Mouse (Mus musculus) liver, embryonic 16.5 days (tissue): Measurements from ENCODE around the gene Rce1. TPM values are rescaled to one million over a fixed set of nuclear protein-coding genes. Genes with fewer than 3 reads are reported as not detected.

Experiments
- ATAC-seq: fragments of 200-750 bp; cut with Nextera tagmentation; 2 replicates; pipeline ENCODE4 v1.8.0; 2017; ENCODE audit warnings: low read depth, mild to moderate bottlenecking, moderate number of reproducible peaks, moderate library complexity
- H3K27ac ChIP-seq: fragments of 300-500 bp; sonication (generic); 2 replicates; pipeline ENCODE4 v1.5.1; 2014; ENCODE audit warnings: mild to moderate bottlenecking, low read length
- H3K27me3 ChIP-seq: fragments of 300-500 bp; sonication (generic); 2 replicates; pipeline ENCODE4 v1.6.1; 2014; ENCODE audit warnings: low read depth, low read length, mixed read lengths; ENCODE audit not compliant: control insufficient read depth, insufficient read depth
- H3K36me3 ChIP-seq: fragments of 300-500 bp; sonication (generic); 2 replicates; pipeline ENCODE4 v1.6.1; 2014; ENCODE audit warnings: mild to moderate bottlenecking; ENCODE audit not compliant: control insufficient read depth, insufficient read depth
- H3K4me1 ChIP-seq: fragments of 300-500 bp; sonication (generic); 2 replicates; pipeline ENCODE4 v1.6.1; 2014; ENCODE audit warnings: low read depth, low read length, mixed read lengths; ENCODE audit not compliant: control insufficient read depth
- H3K4me2 ChIP-seq: fragments of 300-500 bp; sonication (generic); 2 replicates; pipeline ENCODE4 v1.6.1; 2014; ENCODE audit warnings: low read depth, low read length, mixed read lengths
- H3K4me3 ChIP-seq: fragments of 300-500 bp; sonication (generic); 2 replicates; pipeline ENCODE4 v1.5.1; 2014; ENCODE audit warnings: low read depth, mild to moderate bottlenecking, low read length
- H3K9ac ChIP-seq: fragments of 300-500 bp; sonication (generic); 2 replicates; pipeline ENCODE4 v1.6.1; 2014; ENCODE audit warnings: low read depth, low read length
- H3K9me3 ChIP-seq: fragments of 300-500 bp; sonication (generic); replicated peaks from 2 replicates; pipeline ENCODE4 v1.6.1; 2016; ENCODE audit warnings: low read length; ENCODE audit not compliant: control insufficient read depth
- WGBS: fragments of 180-500 bp; shearing (Covaris S2); extraction: QIAGEN DNeasy Blood & Tissue Kit; methylation state at CpG from one replicate; pipeline ENCODE4 v1.1.7; 2014; ENCODE audit not compliant: insufficient replicate concordance; 5-methylcytosine and 5-hydroxymethylcytosine counted together
- polyA plus RNA-seq: library from polyadenylated mRNA; unstranded; fragments of >200 nt; fragmentation: Nextera tagmentation; extraction: Ambion mirVana; gene quantifications from 2 replicates; pipeline ENCODE4 v1.2.1, GENCODE M21; 2015

Gene Rce1
- polyA plus RNA-seq, 1 experiment from 2014 or later, result 23.5 TPM

- H3K9ac ChIP-seq, result peak within 1 kb of the TSS; percentile 63
- peak; percentile 84 for ATAC-seq
- WGBS, result under 1% methylated on average over 85 of the region's 87 CpGs
- peaks cover 19% of the 10 kb centered on the region for H3K4me1 ChIP-seq
- no peaks in the 10 kb centered on the region for H3K9me3 ChIP-seq
- H3K36me3 ChIP-seq, result peaks cover 9% of the 10 kb centered on the region
- peak within 1 kb of the TSS; percentile 94 for H3K4me2 ChIP-seq
- peaks cover 12% of the 10 kb centered on the region for H3K27me3 ChIP-seq
- peak within 1 kb of the TSS; percentile 65 for H3K4me3 ChIP-seq
- no peak within 1 kb of the TSS for H3K27ac ChIP-seq
These were observed 10.0 kb downstream of the Rce1 start, which contains the start of gene Lrfn4 for GRCm38 (mm10) chr19:4615151-4616093. Lrfn4 (minus strand) TSS chr19:4615667.

GRCm38 (mm10) chr19:4614305-4615150 lies 10.9 kb downstream of the Rce1 start:
- H3K27ac ChIP-seq, result no peak overlapping the region

GRCm38 (mm10) chr19:4613464-4614304 lies 11.8 kb downstream of the Rce1 start:
- H3K4me3 ChIP-seq, result no peak overlapping the region
- 88% methylated on average over 33 of the region's 33 CpGs for WGBS

More at GRCm38 (mm10) chr19:4614305-4615150, 10.9 kb downstream of the Rce1 start:
- peaks cover 12% of the 10 kb centered on the region for H3K27me3 ChIP-seq
- H3K4me1 ChIP-seq, result peaks cover 19% of the 10 kb centered on the region
- peak overlapping the region; percentile 63 for H3K9ac ChIP-seq
- no peaks in the 10 kb centered on the region for H3K9me3 ChIP-seq
- H3K36me3 ChIP-seq, result peaks cover 7% of the 10 kb centered on the region
- H3K4me3 ChIP-seq, result peak overlapping the region; percentile 65
- peak overlapping the region; percentile 94 for H3K4me2 ChIP-seq
- ATAC-seq, result no peak
- 29% methylated on average over 37 of the region's 49 CpGs for WGBS

GRCm38 (mm10) chr19:4612181-4612961 lies 13.1 kb downstream of the Rce1 start:
- Histone ChIP-seq H3K9ac (no peak overlapping the region), H3K4me2 (no peak overlapping the region), H3K27me3 (peaks cover 12% of the 10 kb centered on the region), H3K4me1 (peaks cover 19% of the 10 kb centered on the region), H3K4me3 (no peak overlapping the region), H3K9me3 (no peaks in the 10 kb centered on the region), H3K27ac (no peak overlapping the region), H3K36me3 (no peaks in the 10 kb centered on the region)
- 81% methylated on average over 19 of the region's 19 CpGs for WGBS
- no peak for ATAC-seq

More at GRCm38 (mm10) chr19:4613464-4614304, 11.8 kb downstream of the Rce1 start:
- Histone ChIP-seq H3K4me1 (peaks cover 19% of the 10 kb centered on the region), H3K27ac (no peak overlapping the region), H3K27me3 (peaks cover 12% of the 10 kb centered on the region), H3K36me3 (no peaks in the 10 kb centered on the region; the same call in 1 of the 2 replicates), H3K9ac (no peak overlapping the region), H3K9me3 (no peaks in the 10 kb centered on the region), H3K4me2 (no peak overlapping the region)
- no peak for ATAC-seq

- Histone ChIP-seq H3K4me2 (no peak overlapping the region), H3K9ac (no peak overlapping the region), H3K4me1 (peaks cover 8% of the 10 kb centered on the region), H3K4me3 (no peak overlapping the region), H3K36me3 (no peaks in the 10 kb centered on the region), H3K27ac (no peak overlapping the region), H3K27me3 (peaks cover 7% of the 10 kb centered on the region), H3K9me3 (no peaks in the 10 kb centered on the region)
- 57% methylated on average over 4 of the region's 4 CpGs for WGBS
- ATAC-seq, result no peak
These were observed 15.3 kb downstream of the Rce1 start for GRCm38 (mm10) chr19:4610109-4610508.

- H3K27ac ChIP-seq, result no peak overlapping the region
- WGBS, result 69% methylated on average over 4 of the region's 4 CpGs
These were observed 16.9 kb downstream of the Rce1 start for GRCm38 (mm10) chr19:4608511-4608910.

GRCm38 (mm10) chr19:4607406-4607805 lies 18.0 kb downstream of the Rce1 start:
- Histone ChIP-seq H3K4me1 (peaks cover 13% of the 10 kb centered on the region), H3K27me3 (no peaks in the 10 kb centered on the region), H3K4me3 (no peak overlapping the region), H3K9ac (no peak overlapping the region), H3K36me3 (no peaks in the 10 kb centered on the region), H3K27ac (no peak overlapping the region), H3K4me2 (no peak overlapping the region), H3K9me3 (no peaks in the 10 kb centered on the region)
- 79% methylated on average over 12 of the region's 12 CpGs for WGBS
- ATAC-seq, result no peak

More at GRCm38 (mm10) chr19:4608511-4608910, 16.9 kb downstream of the Rce1 start:
- Histone ChIP-seq H3K9ac (no peak overlapping the region), H3K9me3 (no peaks in the 10 kb centered on the region), H3K4me3 (no peak overlapping the region), H3K27me3 (no peaks in the 10 kb centered on the region), H3K4me1 (peaks cover 13% of the 10 kb centered on the region), H3K4me2 (no peak overlapping the region), H3K36me3 (no peaks in the 10 kb centered on the region)
- ATAC-seq, result no peak
